Mouse (Mus musculus) regulatory T cell (primary cell): ENCODE results near the gene Ptprc.

Experiments
- in situ Hi-C: fragments of 300-600 bp; cut with MboI, MseI; formaldehyde crosslinking; loops from one replicate; pipeline ENCODE4 v1.15.1; 2025; ENCODE audit warnings: high pct_unique_total_duplicates

The Ptprc gene

GRCm38 (mm10) chr1:138154185-138154785, 21.2 kb downstream of the Ptprc start:
- in situ Hi-C loops: no loop called here

- in situ Hi-C loops: no loop called here
Observed at GRCm38 (mm10) chr1:138153126-138153525, 22.4 kb downstream of the Ptprc start.

GRCm38 (mm10) chr1:138148844-138149243, 26.7 kb downstream of the Ptprc start:
- in situ Hi-C loops: loop anchor here (10.0 kb wide), 1 partner anchor 476 kb away; the partner anchor contains the start of gene Nek7

GRCm38 (mm10) chr1:138145571-138145970, 29.9 kb downstream of the Ptprc start:
- in situ Hi-C loops: loop anchor here (10.0 kb wide), 1 partner anchor 479 kb away; the partner anchor contains the start of gene Nek7

- in situ Hi-C loops: loop anchor here (10.0 kb wide), 1 partner anchor 480 kb away; the partner anchor contains the start of gene Nek7
Observed at GRCm38 (mm10) chr1:138145148-138145547, 30.4 kb downstream of the Ptprc start.

- in situ Hi-C loops: loop anchor here (10.0 kb wide), 1 partner anchor 480 kb away; the partner anchor contains the start of gene Nek7
Observed at GRCm38 (mm10) chr1:138144365-138144764, 31.1 kb downstream of the Ptprc start.

GRCm38 (mm10) chr1:138140769-138141168, 34.7 kb downstream of the Ptprc start:
- in situ Hi-C loops: loop anchor here (10.0 kb wide), 1 partner anchor 484 kb away; the partner anchor contains the start of gene Nek7

GRCm38 (mm10) chr1:138137696-138138095, 37.8 kb downstream of the Ptprc start:
- in situ Hi-C loops: loop anchor here (5.0 kb wide), 1 partner anchor 150 kb away; no protein-coding TSS in a partner anchor

- in situ Hi-C loops: loop anchor here (5.0 kb wide), 1 partner anchor 150 kb away; no protein-coding TSS in a partner anchor
Observed at GRCm38 (mm10) chr1:138137024-138137577, 38.4 kb downstream of the Ptprc start.

GRCm38 (mm10) chr1:138136373-138136779, 39.1 kb downstream of the Ptprc start:
- in situ Hi-C loops: loop anchor here (5.0 kb wide), 1 partner anchor 151 kb away; no protein-coding TSS in a partner anchor

GRCm38 (mm10) chr1:138135637-138136372, 39.7 kb downstream of the Ptprc start:
- in situ Hi-C loops: loop anchor here (5.0 kb wide), 1 partner anchor 151 kb away; no protein-coding TSS in a partner anchor

GRCm38 (mm10) chr1:138135117-138135516, 40.4 kb downstream of the Ptprc start:
- in situ Hi-C loops: loop anchor here (5.0 kb wide), 1 partner anchor 152 kb away; no protein-coding TSS in a partner anchor

- in situ Hi-C loops: loop anchor here (5.0 kb wide), 1 partner anchor 43 kb away; the partner anchor contains the start of gene Ptprc
Observed at GRCm38 (mm10) chr1:138134324-138134723, 41.2 kb downstream of the Ptprc start.

GRCm38 (mm10) chr1:138131739-138132138, 43.8 kb downstream of the Ptprc start:
- in situ Hi-C loops: loop anchor here (5.0 kb wide), 1 partner anchor 46 kb away; the partner anchor contains the start of gene Ptprc

- in situ Hi-C loops: loop anchor here (5.0 kb wide), 1 partner anchor 47 kb away; the partner anchor contains the start of gene Ptprc
Observed at GRCm38 (mm10) chr1:138130145-138130544, 45.4 kb downstream of the Ptprc start.

GRCm38 (mm10) chr1:138126843-138127242, 48.7 kb downstream of the Ptprc start:
- in situ Hi-C loops: no loop called here

- in situ Hi-C loops: no loop called here
Observed at GRCm38 (mm10) chr1:138125281-138125680, 50.2 kb downstream of the Ptprc start.

GRCm38 (mm10) chr1:138123866-138124265, 51.6 kb downstream of the Ptprc start:
- in situ Hi-C loops: no loop called here

GRCm38 (mm10) chr1:138119895-138120294, 55.6 kb downstream of the Ptprc start:
- in situ Hi-C loops: no loop called here

GRCm38 (mm10) chr1:138093219-138093618, 82.3 kb downstream of the Ptprc start:
- in situ Hi-C loops: no loop called here

GRCm38 (mm10) chr1:138085810-138086209, 89.7 kb downstream of the Ptprc start:
- in situ Hi-C loops: no loop called here

GRCm38 (mm10) chr1:138083707-138084106, 91.8 kb downstream of the Ptprc start:
- in situ Hi-C loops: no loop called here
